Mouse (Mus musculus) gastrocnemius, postnatal 25 days (tissue): Measurements from ENCODE around the gene Gm20388. TPM values are rescaled to one million over a fixed set of nuclear protein-coding genes. Genes with fewer than 3 reads are reported as not detected.

Source experiments
- DNase-seq: peaks from one replicate; pipeline ENCODE4 v3.0.0; 2022
- total RNA-seq, 2 experiments: library from RNA; stranded (reverse); gene quantifications; 1 replicate in 1 of 2; 2 replicates in 1 of 2; pipeline ENCODE4 v1.2.3; 2021

The Gm20388 gene
- total RNA-seq, 2 experiments from 2014 or later = 6.7 TPM; not detected in 1

- DNase-seq = no peak
Observed at GRCm38 (mm10) chr8:121953821-121954545, 2043.3 kb downstream of the Gm20388 start.

GRCm38 (mm10) chr8:121954981-121955555 is 2044.4 kb downstream of the Gm20388 start:
- no peak for DNase-seq

- DNase-seq = peak; percentile 47
Observed at GRCm38 (mm10) chr8:121955825-121956500, 2045.3 kb downstream of the Gm20388 start.

- no peak for DNase-seq
Observed at GRCm38 (mm10) chr8:121958395-121958794, 2047.8 kb downstream of the Gm20388 start.

DNA sequence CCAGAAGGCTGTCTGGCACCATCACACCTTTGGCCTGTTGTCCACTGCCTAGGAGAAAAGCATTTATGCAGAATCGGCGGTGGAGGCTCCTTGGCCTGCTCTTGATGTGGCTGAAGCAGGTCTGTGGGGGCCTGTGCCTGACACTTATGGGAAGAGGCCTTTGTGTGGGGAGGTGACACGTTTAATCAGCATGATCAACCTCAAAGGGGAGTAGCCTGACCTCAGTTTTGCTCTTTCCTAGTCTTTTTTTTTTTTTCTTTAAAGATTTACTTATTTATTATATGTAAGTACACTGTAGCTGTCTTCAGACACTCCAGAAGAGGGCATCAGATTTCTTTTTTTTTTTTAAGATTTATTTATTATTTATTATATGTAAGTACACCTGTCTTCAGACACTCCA is 2052.3 kb downstream of the Gm20388 start:
- no peak for DNase-seq

DNA sequence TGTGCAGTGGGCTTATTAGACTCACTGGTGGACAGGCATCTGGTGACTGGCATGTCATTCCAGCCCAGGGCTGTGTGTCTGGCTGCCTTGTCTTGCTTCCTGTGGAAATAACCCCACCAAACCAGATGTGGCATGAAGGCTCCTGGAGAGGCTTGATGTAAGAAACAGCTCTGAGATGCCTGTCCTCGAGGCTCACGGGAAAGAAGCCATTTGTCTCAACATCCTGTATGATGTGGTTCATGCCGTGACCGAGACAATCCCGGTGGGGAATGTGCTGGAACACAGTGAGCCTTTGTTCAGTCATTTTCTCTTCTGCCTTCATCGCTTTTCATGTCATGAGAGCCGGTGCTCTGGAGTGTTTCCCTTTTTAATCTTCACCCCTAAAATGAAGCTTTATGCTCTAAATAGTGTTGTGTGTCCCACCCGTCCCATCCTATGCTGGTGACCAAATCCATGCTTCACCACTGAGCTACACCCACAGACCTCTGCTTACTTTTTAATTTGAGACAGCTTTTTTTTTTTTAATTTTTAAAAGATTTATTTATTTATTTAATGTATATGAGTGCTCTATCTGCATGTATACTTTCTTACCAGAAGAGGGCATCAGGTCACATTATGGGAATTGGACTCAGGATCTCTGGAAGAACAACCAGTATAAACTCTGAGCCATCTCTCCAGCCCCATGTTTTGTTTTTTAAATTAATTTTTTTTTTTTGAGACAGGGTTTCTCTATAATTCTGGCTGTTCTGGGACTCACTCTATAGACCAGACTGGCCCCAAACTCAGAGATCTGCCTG is 2054.3 kb downstream of the Gm20388 start:
- peak; percentile 53 for DNase-seq

DNA sequence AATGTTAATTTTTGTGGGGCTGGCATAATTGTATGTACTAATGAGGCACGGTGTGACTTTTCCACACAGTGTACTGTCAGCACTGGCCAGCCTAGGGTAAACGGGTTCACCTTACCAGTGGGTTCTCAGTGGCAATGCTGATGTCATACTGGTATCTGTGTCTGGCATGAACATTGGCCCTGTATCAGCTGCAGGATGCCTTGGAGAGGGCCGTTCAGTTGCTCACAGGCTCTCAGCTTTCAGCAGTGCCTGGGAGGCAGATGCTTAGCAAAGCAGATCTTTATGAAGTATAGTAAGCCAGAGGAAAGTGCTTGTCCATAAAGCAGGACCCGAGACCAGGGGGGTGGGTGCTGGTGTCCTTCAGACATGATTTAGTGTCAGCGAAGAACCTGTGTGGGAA is 2055.5 kb downstream of the Gm20388 start:
- DNase-seq = peak; percentile 67

DNA sequence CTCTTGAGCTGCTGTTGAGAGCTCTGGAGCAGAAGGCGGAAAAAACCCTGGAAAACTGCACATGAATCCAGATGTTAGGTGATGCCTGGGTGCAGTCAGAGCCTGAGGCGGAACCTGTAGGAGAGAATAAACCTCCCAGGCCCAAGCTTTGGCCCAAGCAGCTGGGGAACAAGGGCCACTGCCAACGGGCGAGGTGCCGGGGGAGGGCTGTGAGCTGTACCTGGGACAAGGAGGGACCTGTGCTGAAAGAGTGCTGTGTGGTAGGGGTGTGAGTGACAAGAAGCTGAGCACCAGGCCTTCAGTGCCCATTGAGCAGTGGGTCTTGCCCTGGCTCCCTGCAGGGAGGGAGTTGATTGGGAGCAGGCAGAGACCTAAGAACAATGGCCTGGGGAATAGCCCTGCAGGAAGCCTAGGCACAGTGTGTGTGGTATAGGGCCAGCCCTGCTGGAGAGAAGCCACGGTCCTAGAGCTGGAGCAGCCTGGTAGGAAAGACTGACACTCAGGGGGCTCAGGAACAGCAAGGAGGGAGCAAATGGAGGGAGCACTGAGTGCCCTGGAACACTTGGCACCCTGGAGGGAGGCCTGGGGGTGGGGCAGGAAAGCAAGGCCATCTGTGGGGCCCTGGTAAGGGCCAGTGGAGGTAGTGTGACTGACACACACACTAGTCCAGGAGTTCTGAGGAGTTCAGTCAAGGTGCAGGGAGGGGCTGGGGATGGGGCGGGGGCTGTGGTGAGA is 2056.2 kb downstream of the Gm20388 start:
- no peak for DNase-seq

- no peak for DNase-seq
Observed at GRCm38 (mm10) chr8:121967977-121968376, 2057.3 kb downstream of the Gm20388 start.

DNA sequence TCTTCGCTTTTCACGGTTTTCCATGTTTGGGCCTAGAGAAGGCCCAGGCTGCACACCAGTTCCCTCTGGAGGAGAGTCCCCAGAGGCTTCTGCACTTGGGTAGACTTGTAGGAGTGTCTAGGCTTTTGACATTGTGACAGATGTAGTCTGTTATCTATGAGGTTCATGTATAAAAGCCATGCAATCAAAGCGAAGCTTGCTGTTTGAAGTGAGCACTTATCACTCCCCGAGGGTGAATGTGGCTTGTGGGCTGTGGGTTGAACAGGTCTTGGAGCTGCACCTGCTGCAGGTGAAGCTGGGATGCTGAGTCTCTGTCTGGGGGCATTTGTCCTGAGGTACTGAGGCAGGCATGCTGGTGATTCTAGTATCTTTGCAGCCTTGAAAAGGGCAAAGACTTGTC is 2057.9 kb downstream of the Gm20388 start:
- no peak for DNase-seq

DNA sequence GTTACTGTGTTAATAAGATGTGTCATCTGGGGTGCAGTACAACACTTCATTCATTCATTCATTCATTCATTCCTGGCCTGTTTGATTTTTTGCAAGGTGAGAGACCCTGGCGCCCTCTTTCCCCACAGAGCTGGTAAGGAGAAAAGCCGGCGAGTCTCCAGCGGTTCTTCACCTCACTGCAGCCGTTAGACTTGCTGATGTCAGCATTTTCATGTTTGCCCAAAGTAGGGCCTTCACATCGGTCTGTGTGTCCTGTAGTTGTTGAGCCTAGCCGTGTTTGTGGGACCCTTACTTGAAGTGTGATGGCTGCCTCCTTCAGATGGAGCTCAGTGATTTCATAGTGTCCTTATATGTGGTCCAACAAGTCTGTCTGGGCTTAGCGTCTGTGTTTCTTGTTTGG is 2059.6 kb downstream of the Gm20388 start:
- no peak for DNase-seq

DNA sequence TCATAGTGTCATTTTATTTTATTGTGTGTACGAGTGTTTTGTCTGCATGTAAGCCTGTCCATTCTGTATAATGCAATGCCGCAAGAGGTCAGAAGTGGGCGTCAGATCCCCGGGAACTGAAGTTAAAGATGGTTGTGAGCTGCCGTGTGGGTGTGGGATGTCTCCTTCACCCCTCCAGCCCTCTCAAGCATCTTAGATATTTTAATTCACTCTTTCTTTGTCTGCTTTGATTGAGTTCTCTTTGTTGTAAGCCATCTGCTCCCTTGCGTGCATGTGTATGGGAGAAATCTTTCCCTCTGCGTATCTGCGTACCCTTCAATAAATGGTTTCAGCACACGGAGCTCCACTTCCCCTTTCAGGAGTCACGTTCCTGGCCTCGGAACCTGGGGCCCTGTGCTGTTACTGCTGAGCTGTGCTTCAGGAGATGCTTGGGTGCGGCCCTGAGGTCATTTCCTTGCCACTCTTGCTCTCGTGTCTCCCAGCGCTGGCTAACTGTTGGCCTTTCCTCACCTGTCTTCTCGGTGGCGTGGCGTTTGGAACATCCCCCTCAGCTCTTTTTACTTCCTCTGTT is 2060.9 kb downstream of the Gm20388 start:
- DNase-seq = no peak

DNA sequence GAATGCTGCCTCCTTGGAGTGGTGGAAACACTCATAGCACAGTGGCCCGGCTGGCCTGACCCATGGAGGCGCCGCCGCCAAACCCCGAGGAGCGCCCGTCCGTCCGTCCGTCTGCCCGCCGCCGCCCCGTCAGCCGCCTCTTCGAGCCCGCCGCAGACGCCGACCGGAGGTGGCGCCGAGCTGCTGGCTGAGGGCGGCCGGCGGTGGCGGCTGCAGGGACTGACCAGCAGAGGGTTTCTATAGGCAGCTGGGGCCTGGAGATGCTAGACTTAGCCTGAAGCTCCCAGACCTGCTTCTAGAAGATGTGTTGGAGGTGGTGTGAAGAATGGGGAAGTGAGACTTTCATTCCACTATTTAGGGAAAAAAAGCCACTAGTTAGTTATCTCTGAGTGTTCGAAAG is 2063.3 kb downstream of the Gm20388 start:
- DNase-seq = no peak

DNA sequence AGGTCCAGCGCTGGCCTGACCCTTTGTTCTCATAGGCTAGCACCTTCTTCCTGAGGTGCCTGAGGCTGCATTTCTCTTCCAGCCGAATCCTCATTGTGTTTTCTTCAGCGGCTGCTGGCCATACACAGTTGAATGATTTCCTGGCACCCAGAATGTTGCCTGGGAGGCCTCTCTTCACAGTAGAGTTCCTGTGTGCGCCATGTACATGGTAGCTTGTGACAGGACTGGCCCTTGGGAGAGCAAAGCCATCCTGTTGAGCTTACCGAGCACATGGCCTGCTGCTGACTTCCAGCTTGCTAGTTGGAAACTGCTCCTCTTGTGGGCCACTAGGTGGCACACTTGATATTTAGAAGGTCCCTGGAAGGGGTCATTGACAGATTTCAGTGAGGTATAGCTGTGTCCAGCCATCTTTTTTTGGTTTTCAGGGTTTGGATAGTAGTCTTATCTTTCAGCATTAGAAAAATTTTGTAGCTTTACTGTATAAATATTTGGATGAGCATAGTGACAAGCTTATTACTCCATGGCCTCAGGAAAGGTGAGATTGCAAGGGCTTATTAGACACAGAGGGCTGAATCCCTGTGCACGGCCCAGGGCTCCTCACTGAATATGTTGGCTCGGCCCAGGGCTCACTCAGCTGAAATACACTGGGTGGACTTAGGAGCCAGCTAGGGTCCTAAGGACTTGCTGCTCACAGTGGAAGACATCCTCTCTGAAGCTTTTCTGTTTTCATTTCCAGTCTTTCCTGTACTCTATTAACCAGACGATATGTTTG is 2067.4 kb downstream of the Gm20388 start:
- no peak for DNase-seq

DNA sequence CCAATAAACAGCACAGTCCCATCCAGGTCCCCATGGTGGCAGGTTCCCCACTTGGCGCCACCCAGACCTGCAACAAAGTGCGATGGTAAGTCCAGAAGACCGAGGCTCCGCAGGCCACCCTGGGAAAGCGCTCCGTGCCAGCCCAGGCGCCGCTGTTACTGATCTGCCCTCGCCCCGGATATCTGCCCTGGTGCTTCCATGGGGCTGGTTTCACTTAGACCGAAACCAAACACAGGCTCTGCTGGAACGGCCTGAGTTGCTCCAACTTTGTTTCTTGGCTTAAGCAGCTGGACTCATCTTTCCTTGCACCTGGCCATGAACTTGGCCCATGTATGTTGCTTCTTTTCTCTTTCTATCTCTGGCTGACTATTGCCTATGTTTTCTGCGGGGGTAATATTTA is 2068.0 kb downstream of the Gm20388 start:
- DNase-seq = peak; percentile 55

GRCm38 (mm10) chr8:121980792-121981519 is 2070.3 kb downstream of the Gm20388 start:
- DNase-seq = no peak

DNA sequence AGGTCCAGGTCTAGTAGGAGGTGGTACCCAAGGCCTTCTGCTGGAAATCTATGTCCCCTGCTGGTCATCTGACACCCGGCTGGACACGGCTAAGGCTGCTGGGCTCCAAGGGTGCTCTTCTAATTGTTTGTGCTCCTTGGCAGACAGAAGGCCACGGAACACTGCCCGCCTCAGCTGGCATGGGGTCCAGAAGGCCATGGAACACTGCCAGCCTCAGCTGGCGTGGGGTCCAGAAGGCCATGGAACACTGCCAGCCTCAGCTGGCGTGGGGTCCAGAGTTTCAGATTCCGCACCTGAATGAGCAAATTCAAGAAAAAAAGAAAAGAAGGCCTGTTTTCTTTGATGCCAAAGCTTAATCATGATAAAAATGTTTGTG is 2070.9 kb downstream of the Gm20388 start:
- no peak for DNase-seq

- no peak for DNase-seq
Observed at GRCm38 (mm10) chr8:121985673-121986072, 2075.0 kb downstream of the Gm20388 start.

DNA sequence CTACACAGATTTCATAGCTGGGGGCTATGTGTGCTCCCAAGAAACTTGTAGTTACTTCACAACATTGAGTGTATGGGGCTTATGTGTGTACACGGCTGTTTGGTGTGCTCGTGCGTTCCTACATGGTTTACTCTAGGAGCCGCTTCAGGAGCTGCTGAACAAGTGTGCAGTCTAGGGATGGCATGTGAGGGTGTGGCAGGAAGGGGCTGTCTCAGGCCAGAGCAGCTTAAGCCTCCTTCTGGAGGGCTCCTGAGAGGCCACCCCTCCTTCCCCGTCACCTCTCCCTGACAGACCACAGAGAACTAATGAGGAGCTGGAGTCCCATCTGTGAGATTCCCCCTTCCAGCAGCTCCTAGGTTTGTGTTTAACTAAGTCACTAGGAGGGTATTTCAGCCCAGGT is 2077.3 kb downstream of the Gm20388 start:
- no peak for DNase-seq
